Comparison of ENCODE assay signal across 36 mouse cellular contexts in the genomic region with DNA sequence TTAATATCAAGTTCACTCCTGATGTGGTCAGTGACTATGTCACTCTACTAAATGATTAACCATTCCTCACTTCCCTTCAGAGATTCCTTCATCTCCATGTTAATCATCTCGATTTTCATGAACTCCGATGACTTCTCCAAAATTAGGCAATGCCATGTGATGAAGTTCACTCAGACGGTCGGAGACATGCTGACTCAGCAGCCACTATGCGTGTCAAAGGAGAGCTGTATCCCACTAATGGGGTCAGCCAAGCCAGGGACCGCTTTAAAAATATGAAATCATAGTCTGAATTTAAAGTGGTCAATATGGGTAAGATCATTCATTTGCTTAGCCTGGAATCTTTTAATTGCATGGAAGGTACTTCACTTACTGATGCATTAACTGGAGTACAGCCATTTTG. TPM values are rescaled to one million over a fixed set of nuclear protein-coding genes. Genes with fewer than 3 reads are reported as not detected.
"Had no signal": no experiment of that assay in that cellular context is flagged by ENCODE, and none has a peak within 500 bp of the region (broad histone marks: within the 10 kb centered on the region; RNA-seq: fewer than 3 reads in every experiment).

No protein-coding gene starts in this region.

- H3K27me3 ChIP-seq: limb, embryonic 12.5 days; limb, embryonic 13.5 days; limb, embryonic 15.5 days; liver, embryonic 12.5 days; liver, embryonic 13.5 days; liver, embryonic 15.5 days; lung, embryonic 15.5 days; megakaryocyte, embryonic 14.5 days; midbrain, embryonic 12.5 days; midbrain, embryonic 13.5 days; midbrain, embryonic 15.5 days; neural tube, embryonic 12.5 days had no signal

- H3K4me3 ChIP-seq: left cerebral cortex, adult 2 months; limb, embryonic 10.5 days; limb, embryonic 12.5 days; limb, embryonic 13.5 days; limb, embryonic 15.5 days; liver, embryonic 12.5 days; liver, embryonic 13.5 days; liver, embryonic 15.5 days; lung, embryonic 15.5 days; megakaryocyte, embryonic 14.5 days; midbrain, embryonic 10.5 days; midbrain, embryonic 12.5 days; midbrain, embryonic 13.5 days; midbrain, embryonic 15.5 days; myocyte; neural tube, embryonic 12.5 days had no signal

- H3K27ac ChIP-seq: left cerebral cortex, adult 2 months; limb, embryonic 10.5 days; limb, embryonic 12.5 days; limb, embryonic 13.5 days; limb, embryonic 15.5 days; liver, embryonic 12.5 days; liver, embryonic 13.5 days; liver, embryonic 14.5 days; liver, embryonic 15.5 days; lung, embryonic 15.5 days; macrophage; midbrain, embryonic 10.5 days; midbrain, embryonic 12.5 days; midbrain, embryonic 13.5 days; midbrain, embryonic 15.5 days; neural tube, embryonic 12.5 days had no signal

- DNase-seq: left cerebral cortex, postnatal 4 days; liver; liver, embryonic 13.5 days; liver, postnatal 0 days; lung, adult 18-20 months; lung, adult 2 months; lung, embryonic 14.5 days; lung, postnatal 10 days; lung, postnatal 14 days; lung, postnatal 4 days; midbrain, embryonic 14.5 days had no signal

- ATAC-seq: liver, embryonic 12.5 days; liver, postnatal 0 days; lung, postnatal 0 days; midbrain, embryonic 13.5 days; midbrain, embryonic 15.5 days; midbrain, embryonic 16.5 days had no signal

- H3K4me1 ChIP-seq: limb, embryonic 10.5 days; limb, embryonic 12.5 days; limb, embryonic 13.5 days; limb, embryonic 15.5 days; liver, embryonic 12.5 days; liver, embryonic 13.5 days; liver, embryonic 15.5 days; lung, embryonic 15.5 days; megakaryocyte, embryonic 14.5 days; midbrain, embryonic 10.5 days; midbrain, embryonic 12.5 days; midbrain, embryonic 13.5 days; midbrain, embryonic 15.5 days; neural tube, embryonic 12.5 days had no signal

- H3K9ac ChIP-seq: limb, embryonic 12.5 days; limb, embryonic 13.5 days; limb, embryonic 15.5 days; liver, embryonic 12.5 days; liver, embryonic 13.5 days; liver, embryonic 14.5 days; liver, embryonic 15.5 days; liver, postnatal 0 days; lung, embryonic 14.5 days; lung, embryonic 15.5 days; midbrain, embryonic 12.5 days; midbrain, embryonic 13.5 days; midbrain, embryonic 15.5 days; neural tube, embryonic 12.5 days had no signal

- H3K9me3 ChIP-seq: limb, embryonic 10.5 days; limb, embryonic 12.5 days; limb, embryonic 13.5 days; limb, embryonic 15.5 days; liver, embryonic 12.5 days; liver, embryonic 13.5 days; liver, embryonic 15.5 days; lung, embryonic 15.5 days; megakaryocyte, embryonic 14.5 days; midbrain, embryonic 10.5 days; midbrain, embryonic 12.5 days; midbrain, embryonic 13.5 days; midbrain, embryonic 15.5 days; neural tube, embryonic 12.5 days had no signal

- H3K4me2 ChIP-seq: limb, embryonic 12.5 days; limb, embryonic 13.5 days; limb, embryonic 15.5 days; liver, embryonic 11.5 days; liver, embryonic 12.5 days; liver, embryonic 13.5 days; liver, embryonic 15.5 days; lung, embryonic 14.5 days; lung, embryonic 15.5 days; midbrain, embryonic 12.5 days; midbrain, embryonic 13.5 days; midbrain, embryonic 15.5 days; neural tube, embryonic 12.5 days had no signal

- H3K36me3 ChIP-seq: limb, embryonic 10.5 days; limb, embryonic 12.5 days; limb, embryonic 13.5 days; limb, embryonic 15.5 days; liver, embryonic 12.5 days; liver, embryonic 13.5 days; liver, embryonic 15.5 days; lung, embryonic 15.5 days; midbrain, embryonic 10.5 days; midbrain, embryonic 12.5 days; midbrain, embryonic 13.5 days; midbrain, embryonic 15.5 days; neural tube, embryonic 12.5 days had no signal

RNA-seq across cellular contexts. Expression of a gene that starts 29.7 kb away (rescaled TPM):
- total RNA-seq: megakaryocyte progenitor cell, adult 5-6 weeks; megakaryocyte, adult 5-6 weeks; megakaryocyte-erythroid progenitor cell, adult 5-6 weeks; monocyte, adult 5-6 weeks had no signal
- polyA plus RNA-seq: liver, embryonic 15.5 days; liver, embryonic 16.5 days; liver, postnatal 0 days; macrophage had no signal
